Mouse (Mus musculus) T-cell, adult 66 days (primary cell): ENCODE measurements around the gene Ier5. TPM values are rescaled to one million over a fixed set of nuclear protein-coding genes. Genes with fewer than 3 reads are reported as not detected.

ENCODE experiments used
- total RNA-seq, 2 experiments: library from RNA; stranded (reverse); gene quantifications; 3 replicates in 1 of 2; 4 replicates in 1 of 2; pipeline ENCODE4 v1.2.4; 2023

The Ier5 gene
- 100 to 1,000 TPM; 104 to 128 TPM for total RNA-seq

DNA sequence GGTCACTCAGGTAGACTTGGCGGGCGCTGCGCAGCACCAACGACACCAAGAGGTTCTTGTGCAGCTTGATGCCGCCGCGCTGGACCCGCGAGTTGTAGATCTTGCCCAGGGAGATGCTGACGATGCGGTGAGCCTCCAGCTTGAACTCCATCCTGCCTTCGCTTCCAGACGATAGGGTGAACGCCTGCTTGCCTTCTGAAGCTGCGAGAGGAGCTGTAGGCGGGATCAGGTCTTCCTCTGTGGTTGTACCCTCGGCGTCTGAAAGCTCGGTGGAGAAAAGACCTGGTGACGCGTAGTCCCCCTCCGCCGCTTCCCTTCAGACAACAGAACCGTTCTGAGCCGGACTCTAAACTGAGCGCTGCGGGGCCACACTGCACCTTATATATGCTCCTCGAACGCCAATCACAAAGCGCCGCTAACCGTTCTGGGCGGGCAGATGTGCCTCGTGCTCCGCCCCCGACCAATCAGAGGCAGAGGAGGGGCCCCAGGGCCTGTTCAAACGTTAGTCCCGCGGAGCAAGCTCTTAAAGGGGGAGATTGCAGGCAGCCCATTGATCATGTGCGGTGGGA lies at the start of gene Ier5:
Ier5 (minus strand) TSS at position 357 of the 569 bp plus-strand sequence.

DNA sequence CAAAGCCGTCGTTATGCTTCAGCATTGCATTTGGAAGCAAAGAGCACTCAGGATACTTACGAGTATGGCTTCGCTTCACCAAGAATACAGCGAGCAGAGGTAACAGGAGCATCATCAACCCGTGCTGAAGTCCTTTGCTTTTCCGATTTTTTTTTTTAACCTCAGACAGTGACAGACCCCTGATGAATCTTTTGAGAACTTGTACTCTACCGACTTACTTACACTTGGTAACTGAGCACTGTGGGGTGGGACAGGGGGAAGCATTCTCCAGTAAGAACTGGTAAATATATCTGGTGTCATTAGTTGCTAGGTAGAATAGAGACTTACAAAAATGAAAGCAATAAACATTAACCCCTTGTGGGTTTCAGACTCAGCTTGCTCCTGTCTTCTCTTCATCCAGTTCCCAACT lies 47.1 kb upstream of the Ier5 start, which contains the start of gene Mr1:
Mr1 (minus strand) TSS at position 243 of the 409 bp plus-strand sequence.

Other genes starting within 250 kb of the Ier5 start
- gene Cacna1e, start 215.1 kb downstream of the Ier5 start, total RNA-seq: under 1 TPM; 0.59 to 0.87 TPM
- gene Mr1, start 47.2 kb upstream of the Ier5 start, total RNA-seq: 10 to 100 TPM; 17.4 to 22.1 TPM
- gene Stx6, start 59.1 kb upstream of the Ier5 start, total RNA-seq: 10 to 100 TPM; 67.8 to 84.3 TPM
- not detected for gene BC034090, start 144.8 kb upstream of the Ier5 start, total RNA-seq